In the genomic region with DNA sequence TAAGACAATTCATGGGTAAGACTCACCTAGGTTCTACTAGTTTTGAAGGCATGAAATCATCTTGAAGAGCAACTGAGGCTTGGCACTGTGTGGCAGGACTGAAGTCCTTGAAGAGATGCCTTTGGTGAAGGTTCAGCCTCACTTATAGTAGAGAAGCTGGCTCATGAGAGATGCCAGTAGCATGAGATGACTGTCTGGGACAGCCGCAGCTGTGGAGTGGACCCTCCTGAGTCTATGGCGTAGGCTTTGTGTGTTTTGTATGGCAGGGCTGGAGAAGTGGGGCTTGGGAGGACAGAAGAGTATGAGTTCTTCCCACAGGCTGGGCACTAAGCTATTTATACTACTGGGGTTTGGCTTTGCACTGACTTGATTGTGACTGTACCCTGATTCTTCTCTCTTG, we compare ENCODE assay signal across 44 mouse cellular contexts. TPM values are rescaled to one million over a fixed set of nuclear protein-coding genes. Genes with fewer than 3 reads are reported as not detected.
"Had no signal": no experiment of that assay in that cellular context is flagged by ENCODE, and none has a peak within 500 bp of the region (broad histone marks: within the 10 kb centered on the region; RNA-seq: fewer than 3 reads in every experiment).

No protein-coding gene starts in this region.

- H3K4me3 ChIP-seq: heart, embryonic 12.5 days; heart, embryonic 13.5 days; heart, embryonic 15.5 days; hindbrain, embryonic 10.5 days; hindbrain, embryonic 12.5 days; hindbrain, embryonic 13.5 days; hindbrain, embryonic 15.5 days; intestine, embryonic 15.5 days; kidney, embryonic 15.5 days; layer of hippocampus, adult 2 months had no signal

- H3K36me3 ChIP-seq: heart, embryonic 12.5 days; heart, embryonic 13.5 days; heart, embryonic 15.5 days; hindbrain, embryonic 10.5 days; hindbrain, embryonic 12.5 days; hindbrain, embryonic 13.5 days; hindbrain, embryonic 15.5 days; intestine, embryonic 15.5 days; kidney, embryonic 15.5 days had no signal

- DNase-seq: heart, postnatal 10 days; heart, postnatal 14 days; heart, postnatal 36 days; kidney, adult 11 months; kidney, adult 18-20 months; kidney, adult 2 months; kidney, adult 8-10 months; kidney, adult 9 months; kidney, postnatal 10 days; kidney, postnatal 14 days; kidney, postnatal 25 days; kidney, postnatal 36 days; kidney, postnatal 4 days; layer of hippocampus, adult 9-11 months; layer of hippocampus, postnatal 36 days had no signal

- ATAC-seq: hindbrain, embryonic 16.5 days; hindbrain, postnatal 0 days; inflammation-experienced regulatory T-cells, adult 6 months; intestine, embryonic 15.5 days; intestine, embryonic 16.5 days; intestine, postnatal 0 days had no signal

- H3K9ac ChIP-seq: heart, embryonic 12.5 days; heart, embryonic 13.5 days; heart, embryonic 15.5 days; hindbrain, embryonic 12.5 days; hindbrain, embryonic 13.5 days; hindbrain, embryonic 14.5 days; hindbrain, embryonic 15.5 days; intestine, embryonic 15.5 days; kidney, embryonic 15.5 days had no signal

- H3K9me3 ChIP-seq: heart, embryonic 15.5 days; hindbrain, embryonic 12.5 days; hindbrain, embryonic 13.5 days; intestine, embryonic 15.5 days had no signal

- H3K4me2 ChIP-seq: heart, embryonic 11.5 days; heart, embryonic 12.5 days; heart, embryonic 13.5 days; heart, embryonic 15.5 days; hindbrain, embryonic 12.5 days; hindbrain, embryonic 13.5 days; hindbrain, embryonic 14.5 days; hindbrain, embryonic 15.5 days; intestine, embryonic 15.5 days; kidney, embryonic 15.5 days had no signal

- H3K27ac ChIP-seq: heart, embryonic 13.5 days; heart, embryonic 15.5 days; hindbrain, embryonic 10.5 days; hindbrain, embryonic 12.5 days; hindbrain, embryonic 13.5 days; hindbrain, embryonic 14.5 days; hindbrain, embryonic 15.5 days; hindbrain, postnatal 0 days; intestine, embryonic 15.5 days; kidney, embryonic 15.5 days; kidney, postnatal 0 days; layer of hippocampus, adult 2 months had no signal

RNA-seq across cellular contexts. Expression of gene Ascl1, which starts 3.6 kb away (rescaled TPM):
- total RNA-seq: heart, adult 8-10 months; heart, postnatal 10 days; heart, postnatal 25 days; heart, postnatal 36 days; hematopoietic stem cell, adult 5-6 weeks had no signal
- polyA plus RNA-seq: heart, postnatal 0 days; inflammation-experienced regulatory T-cells, adult 6 months had no signal

RNA-seq across cellular contexts. Expression of gene Pah, which starts 24.5 kb away (rescaled TPM):
- total RNA-seq: heart, postnatal 10 days; hematopoietic stem cell, adult 5-6 weeks; layer of hippocampus, adult 18-20 months; layer of hippocampus, adult 2 months; layer of hippocampus, adult 8-10 months; layer of hippocampus, postnatal 10 days; layer of hippocampus, postnatal 14 days; layer of hippocampus, postnatal 25 days; layer of hippocampus, postnatal 36 days had no signal
- polyA plus RNA-seq: heart, embryonic 12.5 days; heart, embryonic 14.5 days; heart, embryonic 15.5 days; heart, postnatal 0 days; hindbrain, embryonic 10.5 days; hindbrain, embryonic 12.5 days; hindbrain, embryonic 13.5 days; hindbrain, embryonic 15.5 days; inflammation-experienced regulatory T-cells, adult 6 months; large intestine, adult 2 months had no signal
